Mouse (Mus musculus) gastrocnemius, postnatal 14 days (tissue): ENCODE measurements at regions not wholly inside any gene's neighbourhood (a gene's known extent, or its start where the extent isn't known, plus 50 kb on each side); places are given as distances from the start of the nearest gene placed in this dataset.

Experiments used
- DNase-seq: peaks from one replicate; pipeline ENCODE4 v3.0.0; 2021; ENCODE audit warnings: mixed read lengths
- intact Hi-C: fragments of 180-260 bp; cut with DNase I; formaldehyde crosslinking; loops from one replicate; pipeline ENCODE4 v1.15.1; 2025; ENCODE audit warnings: low total_unique reads

GRCm38 (mm10) chr11:15572716-15573115, 684.8 kb upstream of the Vstm2a start:
- no peak for DNase-seq
- intact Hi-C loops = no loop called here

GRCm38 (mm10) chr11:15619963-15620362, 637.6 kb upstream of the Vstm2a start:
- intact Hi-C loops = no loop called here
- DNase-seq = no peak

GRCm38 (mm10) chr11:15649025-15649680, 608.4 kb upstream of the Vstm2a start:
- intact Hi-C loops = no loop called here
- DNase-seq = no peak

GRCm38 (mm10) chr11:15689073-15689472, 568.5 kb upstream of the Vstm2a start:
- DNase-seq = no peak
- intact Hi-C loops = no loop called here

GRCm38 (mm10) chr11:15698001-15698756, 559.3 kb upstream of the Vstm2a start:
- no peak for DNase-seq
- intact Hi-C loops = no loop called here

GRCm38 (mm10) chr11:15715987-15716386, 541.5 kb upstream of the Vstm2a start:
- DNase-seq = no peak
- intact Hi-C loops = no loop called here

GRCm38 (mm10) chr11:15717536-15717935, 540.0 kb upstream of the Vstm2a start:
- no peak for DNase-seq
- intact Hi-C loops = no loop called here

- intact Hi-C loops = no loop called here
- no peak for DNase-seq
Measured at GRCm38 (mm10) chr11:15737621-15738020, 519.9 kb upstream of the Vstm2a start.

GRCm38 (mm10) chr11:15756006-15756405, 501.5 kb upstream of the Vstm2a start:
- intact Hi-C loops = no loop called here

GRCm38 (mm10) chr11:15769651-15770617, 487.6 kb upstream of the Vstm2a start:
- peak; percentile 14 for DNase-seq
- intact Hi-C loops = no loop called here

More at GRCm38 (mm10) chr11:15756006-15756405, 501.5 kb upstream of the Vstm2a start:
- no peak for DNase-seq
